Mouse (Mus musculus) spleen, adult 2 months (tissue): ENCODE results near the gene Usp2.

Experiments used
- CTCF ChIP-seq: fragments of 200-500 bp; IDR thresholded peaks from 2 replicates; pipeline ENCODE4 v1.5.1; 2011; ENCODE audit warnings: mild to moderate bottlenecking, inconsistent platforms; ENCODE audit not compliant: insufficient read depth, insufficient read length, insufficient replicate concordance; ENCODE audit errors: extremely low read depth
- POLR2A ChIP-seq: fragments of 200-500 bp; IDR thresholded peaks from 2 replicates; pipeline ENCODE4 v1.6.1; 2011; ENCODE audit warnings: low read depth, low read length, inconsistent platforms

- no peak for TF ChIP-seq CTCF
- no peak for TF ChIP-seq POLR2A
Observed at GRCm38 (mm10) chr9:44144023-44144717, 77.3 kb downstream of the Usp2 start.
